In genomic region chr9:109098969-109099368, GRCm38 (mm10) we compare ENCODE assay signal across 8 mouse cellular contexts. TPM values are rescaled to one million over a fixed set of nuclear protein-coding genes. Genes with fewer than 3 reads are reported as not detected.
DNase-seq lines count a peak whose midpoint lies in the region; ATAC-seq lines count a peak whose summit lies in the region.

No protein-coding gene starts in this region.

- H3K4me3 ChIP-seq in forebrain, embryonic 12.5 days (replicated peaks) = peak overlapping the region; percentile 74; the same call in 1 of the 2 replicates
- H3K4me3 ChIP-seq in hindbrain, embryonic 15.5 days = peak overlapping the region; percentile 5
- H3K4me3 ChIP-seq in limb, embryonic 10.5 days = no peak overlapping the region
- peak overlapping the region; percentile 73 for H3K4me3 ChIP-seq in midbrain, embryonic 13.5 days (replicated peaks)

- H3K4me2 ChIP-seq in forebrain, embryonic 12.5 days = peak overlapping the region; percentile 95
- H3K4me2 ChIP-seq in hindbrain, embryonic 15.5 days = peak overlapping the region; percentile 86
- H3K4me2 ChIP-seq in midbrain, embryonic 13.5 days (replicated peaks) = peak overlapping the region; percentile 99

- no peak for ATAC-seq in forebrain, embryonic 12.5 days (ENCODE audit: low FRiP score)
- no peak for ATAC-seq in hindbrain, embryonic 15.5 days (ENCODE audit: low FRiP score, low read depth)
- ATAC-seq in midbrain, embryonic 13.5 days = no peak

- 64% methylated on average over 6 of the region's 6 CpGs for WGBS in forebrain, embryonic 12.5 days
- 43% methylated on average over 6 of the region's 6 CpGs for WGBS in hindbrain, embryonic 15.5 days
- WGBS in limb, embryonic 10.5 days = 74% methylated on average over 6 of the region's 6 CpGs
- 55% methylated on average over 6 of the region's 6 CpGs for WGBS in midbrain, embryonic 13.5 days

- H3K36me3 ChIP-seq in forebrain, embryonic 12.5 days (replicated peaks) = peaks cover 51% of the 10 kb centered on the region
- no peaks in the 10 kb centered on the region for H3K36me3 ChIP-seq in hindbrain, embryonic 15.5 days
- peaks cover 57% of the 10 kb centered on the region for H3K36me3 ChIP-seq in limb, embryonic 10.5 days
- H3K36me3 ChIP-seq in midbrain, embryonic 13.5 days = peaks cover 54% of the 10 kb centered on the region

- H3K9me3 ChIP-seq in forebrain, embryonic 12.5 days = no peaks in the 10 kb centered on the region
- H3K9me3 ChIP-seq in hindbrain, embryonic 15.5 days = no peaks in the 10 kb centered on the region
- H3K9me3 ChIP-seq in limb, embryonic 10.5 days (replicated peaks) = no peaks in the 10 kb centered on the region
- no peaks in the 10 kb centered on the region for H3K9me3 ChIP-seq in midbrain, embryonic 13.5 days

- peak overlapping the region; percentile 97; the same call in 1 of the 2 replicates for H3K9ac ChIP-seq in forebrain, embryonic 12.5 days
- no peak overlapping the region for H3K9ac ChIP-seq in hindbrain, embryonic 15.5 days
- H3K9ac ChIP-seq in midbrain, embryonic 13.5 days (replicated peaks) = peak overlapping the region; percentile 93

- H3K27ac ChIP-seq in forebrain, embryonic 12.5 days = peak overlapping the region; percentile 100; the same call in 1 of the 2 replicates
- H3K27ac ChIP-seq in hindbrain, embryonic 15.5 days (replicated peaks) = peak overlapping the region; percentile 98
- peak overlapping the region; percentile 16; the same call in 1 of the 2 replicates for H3K27ac ChIP-seq in limb, embryonic 10.5 days
- peak overlapping the region; percentile 100 for H3K27ac ChIP-seq in midbrain, embryonic 13.5 days

- peak; percentile 82 to 91 for DNase-seq in adrenal gland, adult (ENCODE audit: inconsistent age in 2 of 2, low spot score in 1 of 2)
- DNase-seq in adrenal gland, postnatal 4 days (ENCODE audit: low spot score in 2 of 2) = no peak
- no peak for DNase-seq in limb, embryonic 10.5 days (ENCODE audit: low spot score)
- no peak for DNase-seq in gastrocnemius, adult 18-20 months (ENCODE audit: low spot score)
- DNase-seq in spleen, postnatal 4 days (ENCODE audit: low spot score in 2 of 2) = no peak

- H3K27me3 ChIP-seq in forebrain, embryonic 12.5 days = no peaks in the 10 kb centered on the region
- no peaks in the 10 kb centered on the region for H3K27me3 ChIP-seq in hindbrain, embryonic 15.5 days
- no peaks in the 10 kb centered on the region for H3K27me3 ChIP-seq in limb, embryonic 10.5 days (ENCODE audit: low read depth, poor library complexity, severe bottlenecking)
- H3K27me3 ChIP-seq in midbrain, embryonic 13.5 days = no peaks in the 10 kb centered on the region

- H3K4me1 ChIP-seq in forebrain, embryonic 12.5 days = peaks cover 46% of the 10 kb centered on the region
- peaks cover 50% of the 10 kb centered on the region for H3K4me1 ChIP-seq in hindbrain, embryonic 15.5 days (replicated peaks)
- H3K4me1 ChIP-seq in limb, embryonic 10.5 days = peaks cover 45% of the 10 kb centered on the region
- peaks cover 52% of the 10 kb centered on the region for H3K4me1 ChIP-seq in midbrain, embryonic 13.5 days (replicated peaks)

RNA-seq across cellular contexts. Expression of gene Plxnb1, which starts 3.8 kb away (rescaled TPM):
- 100 to 1,000 TPM; 152 to 161 TPM for total RNA-seq in adrenal gland, postnatal 4 days (2021)
- 39.9 and 44.4 TPM in 2 replicates for polyA plus RNA-seq in forebrain, embryonic 12.5 days (2016; fragmentation: Nextera tagmentation; extraction: Ambion mirVana)
- 19.2 and 19.8 TPM in 2 replicates for polyA plus RNA-seq in hindbrain, embryonic 15.5 days (2015; fragmentation: Nextera tagmentation; extraction: Ambion mirVana)
- polyA plus RNA-seq in limb, embryonic 10.5 days (2016; fragmentation: Nextera tagmentation; extraction: Ambion mirVana) = 18.6 and 23.7 TPM in 2 replicates
- 28.2 and 33.3 TPM in 2 replicates for polyA plus RNA-seq in midbrain, embryonic 13.5 days (2015; fragmentation: Nextera tagmentation; extraction: Ambion mirVana)
- 1 to 10 TPM in 1 of 2 experiments, under 1 TPM in 1; 0.68 to 1.4 TPM for total RNA-seq in gastrocnemius, adult 18-20 months (2021)

RNA-seq across cellular contexts. Expression of gene Tma7, which starts 16.6 kb away (rescaled TPM):
- total RNA-seq in adrenal gland, postnatal 4 days (2021) = 100 to 1,000 TPM; 375 to 399 TPM
- polyA plus RNA-seq in forebrain, embryonic 12.5 days (2016; fragmentation: Nextera tagmentation; extraction: Ambion mirVana) = 734 and 744 TPM in 2 replicates
- polyA plus RNA-seq in hindbrain, embryonic 15.5 days (2015; fragmentation: Nextera tagmentation; extraction: Ambion mirVana) = 653 and 743 TPM in 2 replicates
- 805 and 864 TPM in 2 replicates for polyA plus RNA-seq in limb, embryonic 10.5 days (2016; fragmentation: Nextera tagmentation; extraction: Ambion mirVana)
- 724 and 757 TPM in 2 replicates for polyA plus RNA-seq in midbrain, embryonic 13.5 days (2015; fragmentation: Nextera tagmentation; extraction: Ambion mirVana)
- total RNA-seq in gastrocnemius, adult 18-20 months (2021) = 100 to 1,000 TPM; 325 to 344 TPM

RNA-seq across cellular contexts. Expression of gene Ccdc51, which starts 16.7 kb away (rescaled TPM):
- total RNA-seq in adrenal gland, postnatal 4 days (2021) = 10 to 100 TPM; 17.3 to 18.5 TPM
- polyA plus RNA-seq in forebrain, embryonic 12.5 days (2016; fragmentation: Nextera tagmentation; extraction: Ambion mirVana) = 13.9 and 14.9 TPM in 2 replicates
- polyA plus RNA-seq in hindbrain, embryonic 15.5 days (2015; fragmentation: Nextera tagmentation; extraction: Ambion mirVana) = 12.3 and 13.1 TPM in 2 replicates
- polyA plus RNA-seq in limb, embryonic 10.5 days (2016; fragmentation: Nextera tagmentation; extraction: Ambion mirVana) = 13.6 and 14.1 TPM in 2 replicates
- polyA plus RNA-seq in midbrain, embryonic 13.5 days (2015; fragmentation: Nextera tagmentation; extraction: Ambion mirVana) = 12.8 and 14.6 TPM in 2 replicates
- 1 to 10 TPM; 7.9 to 8.1 TPM for total RNA-seq in gastrocnemius, adult 18-20 months (2021)

RNA-seq across cellular contexts. Expression of gene Atrip, which starts 25.0 kb away (rescaled TPM):
- 10 to 100 TPM; 20.7 to 21.3 TPM for total RNA-seq in adrenal gland, postnatal 4 days (2021)
- polyA plus RNA-seq in forebrain, embryonic 12.5 days (2016; fragmentation: Nextera tagmentation; extraction: Ambion mirVana) = 32.4 and 32.5 TPM in 2 replicates
- 30.5 and 30.9 TPM in 2 replicates for polyA plus RNA-seq in hindbrain, embryonic 15.5 days (2015; fragmentation: Nextera tagmentation; extraction: Ambion mirVana)
- 35.3 and 36.8 TPM in 2 replicates for polyA plus RNA-seq in limb, embryonic 10.5 days (2016; fragmentation: Nextera tagmentation; extraction: Ambion mirVana)
- 31.0 and 31.7 TPM in 2 replicates for polyA plus RNA-seq in midbrain, embryonic 13.5 days (2015; fragmentation: Nextera tagmentation; extraction: Ambion mirVana)
- 1 to 10 TPM; 8.9 to 9.2 TPM for total RNA-seq in gastrocnemius, adult 18-20 months (2021)

RNA-seq across cellular contexts. Expression of gene Trex1, which starts 39.4 kb away (rescaled TPM):
- 10 to 100 TPM; 21.6 to 23.6 TPM for total RNA-seq in adrenal gland, postnatal 4 days (2021)
- polyA plus RNA-seq in forebrain, embryonic 12.5 days (2016; fragmentation: Nextera tagmentation; extraction: Ambion mirVana) = 8.4 and 8.9 TPM in 2 replicates
- 13.6 and 14.5 TPM in 2 replicates for polyA plus RNA-seq in hindbrain, embryonic 15.5 days (2015; fragmentation: Nextera tagmentation; extraction: Ambion mirVana)
- 7.5 and 9.4 TPM in 2 replicates for polyA plus RNA-seq in limb, embryonic 10.5 days (2016; fragmentation: Nextera tagmentation; extraction: Ambion mirVana)
- 13.6 and 14.5 TPM in 2 replicates for polyA plus RNA-seq in midbrain, embryonic 13.5 days (2015; fragmentation: Nextera tagmentation; extraction: Ambion mirVana)
- total RNA-seq in gastrocnemius, adult 18-20 months (2021) = 10 to 100 TPM; 13.1 to 17.2 TPM

Comparison
In these comparisons a context has a peak if more than half of its experiments do, and no peak if none do; other contexts are left out.
1. DNase-seq: peak in adrenal gland, adult (2 of 2); none in adrenal gland, postnatal 4 days (0 of 2), limb, embryonic 10.5 days (single experiment), gastrocnemius, adult 18-20 months (single experiment) and spleen, postnatal 4 days (0 of 2).
2. H3K27ac ChIP-seq: peak in every context shown above with its lines; median percentile 100 in forebrain, embryonic 12.5 days; 100 in midbrain, embryonic 13.5 days; 98 in hindbrain, embryonic 15.5 days; 16 in limb, embryonic 10.5 days.
3. Peak in every context shown above with its lines, with median percentiles within 50 percentile points of each other: H3K4me2 ChIP-seq.